Mouse (Mus musculus): ENCODE data around the gene Fam19a3. TPM values are rescaled to one million over a fixed set of nuclear protein-coding genes. Genes with fewer than 3 reads are reported as not detected.

Gene Fam19a3
- polyA plus RNA-seq, 1 experiment from 2014 or later = 1.2 TPM

- Histone ChIP-seq H3K4me3 (ENCODE audit: low read depth, low read length) (no peak overlapping the region), H3K27ac (ENCODE audit: low read depth, low read length) (peak overlapping the region; percentile 85), H3K4me1 (ENCODE audit: control insufficient read depth, insufficient read depth, low read length) (peaks cover 50% of the 10 kb centered on the region), H3K9me3 (replicated peaks; ENCODE audit: control insufficient read depth, low read length) (no peaks in the 10 kb centered on the region), H3K36me3 (ENCODE audit: control insufficient read depth, insufficient read depth, low read length) (peaks cover 37% of the 10 kb centered on the region), H3K4me2 (no peak overlapping the region; the same call in 1 of the 2 replicates), H3K27me3 (ENCODE audit: control insufficient read depth, insufficient read depth, low read length) (no peaks in the 10 kb centered on the region), H3K9ac (ENCODE audit: low read depth, low read length) (no peak overlapping the region)
- no peak for ATAC-seq (replicated peaks; ENCODE audit: insufficient number of reproducible peaks, low FRiP score, low TSS enrichment)
- WGBS (ENCODE audit: insufficient replicate concordance) = 72% methylated on average over 15 of the region's 15 CpGs
Measured at GRCm38 (mm10) chr3:104795661-104796340, 14.2 kb upstream of the Fam19a3 start.

- Histone ChIP-seq H3K4me3 (ENCODE audit: low read depth, low read length) (no peak overlapping the region), H3K4me2 (peak overlapping the region; percentile 25), H3K4me1 (ENCODE audit: control insufficient read depth, insufficient read depth, low read length) (peaks cover 58% of the 10 kb centered on the region), H3K27ac (ENCODE audit: low read depth, low read length) (peak overlapping the region; percentile 85), H3K27me3 (ENCODE audit: control insufficient read depth, insufficient read depth, low read length) (no peaks in the 10 kb centered on the region), H3K9ac (ENCODE audit: low read depth, low read length) (no peak overlapping the region), H3K36me3 (ENCODE audit: control insufficient read depth, insufficient read depth, low read length) (peaks cover 34% of the 10 kb centered on the region), H3K9me3 (replicated peaks; ENCODE audit: control insufficient read depth, low read length) (no peaks in the 10 kb centered on the region)
- WGBS (ENCODE audit: insufficient replicate concordance) = 47% methylated on average over 11 of the region's 12 CpGs
- ATAC-seq (replicated peaks; ENCODE audit: insufficient number of reproducible peaks, low FRiP score, low TSS enrichment) = no peak
Measured at GRCm38 (mm10) chr3:104794953-104795470, 13.4 kb upstream of the Fam19a3 start.

GRCm38 (mm10) chr3:104793871-104794828 is 12.5 kb upstream of the Fam19a3 start:
- peaks cover 26% of the 10 kb centered on the region for H3K36me3 ChIP-seq (ENCODE audit: control insufficient read depth, insufficient read depth, low read length)
- 31% methylated on average over 20 of the region's 20 CpGs for WGBS (ENCODE audit: insufficient replicate concordance)
- no peak overlapping the region for H3K4me3 ChIP-seq (ENCODE audit: low read depth, low read length)

GRCm38 (mm10) chr3:104792360-104793270 is 11.0 kb upstream of the Fam19a3 start:
- no peak for ATAC-seq (replicated peaks; ENCODE audit: insufficient number of reproducible peaks, low FRiP score, low TSS enrichment)
- peak overlapping the region; percentile 86; the same call in 1 of the 2 replicates for H3K27ac ChIP-seq (ENCODE audit: low read depth, low read length)
- H3K9ac ChIP-seq (ENCODE audit: low read depth, low read length) = no peak overlapping the region; the same call in 1 of the 2 replicates
- H3K27me3 ChIP-seq (ENCODE audit: control insufficient read depth, insufficient read depth, low read length) = no peaks in the 10 kb centered on the region
- peaks cover 26% of the 10 kb centered on the region for H3K36me3 ChIP-seq (ENCODE audit: control insufficient read depth, insufficient read depth, low read length)
- 63% methylated on average over 15 of the region's 15 CpGs for WGBS (ENCODE audit: insufficient replicate concordance)
- peak overlapping the region; percentile 8; the same call in 1 of the 2 replicates for H3K4me2 ChIP-seq
- peaks cover 59% of the 10 kb centered on the region for H3K4me1 ChIP-seq (ENCODE audit: control insufficient read depth, insufficient read depth, low read length)
- H3K4me3 ChIP-seq (ENCODE audit: low read depth, low read length) = no peak overlapping the region
- no peaks in the 10 kb centered on the region for H3K9me3 ChIP-seq (replicated peaks; ENCODE audit: control insufficient read depth, low read length)

More at GRCm38 (mm10) chr3:104793871-104794828, 12.5 kb upstream of the Fam19a3 start:
- Histone ChIP-seq H3K27me3 (ENCODE audit: control insufficient read depth, insufficient read depth, low read length) (no peaks in the 10 kb centered on the region), H3K4me1 (ENCODE audit: control insufficient read depth, insufficient read depth, low read length) (peaks cover 59% of the 10 kb centered on the region), H3K4me2 (peak overlapping the region; percentile 25), H3K27ac (ENCODE audit: low read depth, low read length) (peak overlapping the region; percentile 86), H3K9ac (ENCODE audit: low read depth, low read length) (no peak overlapping the region), H3K9me3 (replicated peaks; ENCODE audit: control insufficient read depth, low read length) (no peaks in the 10 kb centered on the region)
- ATAC-seq (replicated peaks; ENCODE audit: insufficient number of reproducible peaks, low FRiP score, low TSS enrichment) = peak; percentile 90

GRCm38 (mm10) chr3:104791671-104792070 is 10.0 kb upstream of the Fam19a3 start:
- Histone ChIP-seq H3K4me3 (ENCODE audit: low read depth, low read length) (no peak overlapping the region), H3K4me2 (peak overlapping the region; percentile 90; the same call in 1 of the 2 replicates), H3K27ac (ENCODE audit: low read depth, low read length) (peak overlapping the region; percentile 90; the same call in 1 of the 2 replicates), H3K9ac (ENCODE audit: low read depth, low read length) (peak overlapping the region; percentile 76; the same call in 1 of the 2 replicates), H3K27me3 (ENCODE audit: control insufficient read depth, insufficient read depth, low read length) (no peaks in the 10 kb centered on the region), H3K4me1 (ENCODE audit: control insufficient read depth, insufficient read depth, low read length) (peaks cover 59% of the 10 kb centered on the region), H3K36me3 (ENCODE audit: control insufficient read depth, insufficient read depth, low read length) (peaks cover 22% of the 10 kb centered on the region), H3K9me3 (replicated peaks; ENCODE audit: control insufficient read depth, low read length) (no peaks in the 10 kb centered on the region)
- ATAC-seq (replicated peaks; ENCODE audit: insufficient number of reproducible peaks, low FRiP score, low TSS enrichment) = no peak
- WGBS (ENCODE audit: insufficient replicate concordance) = 90% methylated on average over 8 of the region's 8 CpGs

GRCm38 (mm10) chr3:104791017-104791416 is 9.4 kb upstream of the Fam19a3 start:
- Histone ChIP-seq H3K27ac (ENCODE audit: low read depth, low read length) (peak overlapping the region; percentile 90), H3K9me3 (replicated peaks; ENCODE audit: control insufficient read depth, low read length) (no peaks in the 10 kb centered on the region), H3K9ac (ENCODE audit: low read depth, low read length) (peak overlapping the region; percentile 76; the same call in 1 of the 2 replicates), H3K36me3 (ENCODE audit: control insufficient read depth, insufficient read depth, low read length) (peaks cover 17% of the 10 kb centered on the region), H3K27me3 (ENCODE audit: control insufficient read depth, insufficient read depth, low read length) (no peaks in the 10 kb centered on the region), H3K4me1 (ENCODE audit: control insufficient read depth, insufficient read depth, low read length) (peaks cover 56% of the 10 kb centered on the region), H3K4me3 (ENCODE audit: low read depth, low read length) (peak overlapping the region; percentile 71), H3K4me2 (peak overlapping the region; percentile 90)
- WGBS (ENCODE audit: insufficient replicate concordance) = 15% methylated on average over 4 of the region's 4 CpGs
- ATAC-seq (replicated peaks; ENCODE audit: insufficient number of reproducible peaks, low FRiP score, low TSS enrichment) = no peak

GRCm38 (mm10) chr3:104790401-104790937 is 8.8 kb upstream of the Fam19a3 start:
- Histone ChIP-seq H3K36me3 (ENCODE audit: control insufficient read depth, insufficient read depth, low read length) (peaks cover 13% of the 10 kb centered on the region), H3K9ac (ENCODE audit: low read depth, low read length) (peak overlapping the region; percentile 76), H3K4me3 (ENCODE audit: low read depth, low read length) (peak overlapping the region; percentile 71), H3K4me1 (ENCODE audit: control insufficient read depth, insufficient read depth, low read length) (peaks cover 50% of the 10 kb centered on the region), H3K27me3 (ENCODE audit: control insufficient read depth, insufficient read depth, low read length) (no peaks in the 10 kb centered on the region; the same call in 1 of the 2 replicates), H3K4me2 (peak overlapping the region; percentile 90), H3K9me3 (replicated peaks; ENCODE audit: control insufficient read depth, low read length) (no peaks in the 10 kb centered on the region), H3K27ac (ENCODE audit: low read depth, low read length) (peak overlapping the region; percentile 90)
- WGBS (ENCODE audit: insufficient replicate concordance) = 8% methylated on average over 6 of the region's 6 CpGs
- ATAC-seq (replicated peaks; ENCODE audit: insufficient number of reproducible peaks, low FRiP score, low TSS enrichment) = 0 out of 2 replicates have a peak, but pooled peaks have one; percentile 7

All from heart, embryonic 11.5 days (tissue).